Mouse (Mus musculus): Measurements from ENCODE around the gene Ppp1r9a.

The Ppp1r9a gene

DNA sequence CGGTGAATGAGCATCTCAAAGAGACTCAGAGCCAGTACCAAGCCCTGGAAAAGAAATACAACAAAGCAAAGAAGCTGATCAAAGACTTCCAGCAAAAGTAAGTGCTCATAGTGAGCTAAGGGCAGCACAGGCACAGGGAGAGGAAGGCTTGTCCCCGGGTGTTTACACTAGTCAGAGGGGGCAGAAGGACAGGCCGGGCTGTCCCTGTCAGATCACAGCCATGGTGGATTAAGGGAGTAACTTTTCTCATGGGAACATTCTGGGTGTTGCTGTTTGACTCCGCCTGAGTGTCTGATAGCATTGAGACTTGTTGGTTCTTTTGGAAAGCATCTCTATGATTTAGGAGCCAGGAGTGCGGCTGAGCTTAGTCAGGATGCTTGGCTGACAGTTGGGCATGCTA lies 211.0 kb downstream of the Ppp1r9a start:
- Histone ChIP-seq H3K4me1 (replicated peaks; ENCODE audit: low read depth, low read length) (peaks cover 52% of the 10 kb centered on the region), H3K4me3 (replicated peaks; ENCODE audit: low read length) (no peak overlapping the region), H3K9me3 (ENCODE audit: low read length) (no peaks in the 10 kb centered on the region), H3K27me3 (ENCODE audit: insufficient read depth, low read length) (no peaks in the 10 kb centered on the region), H3K36me3 (ENCODE audit: insufficient read depth, low read length) (peaks cover 14% of the 10 kb centered on the region)
- TF ChIP-seq NANOG (IDR thresholded peaks at IDR 0.05; ENCODE audit: borderline replicate concordance, low read length): no peak
- no peak for TF ChIP-seq POU5F1 (IDR thresholded peaks at IDR 0.05; ENCODE audit: borderline replicate concordance, low read length)
- no peak for TF ChIP-seq CTCF (conservative IDR thresholded peaks at IDR 0.05; ENCODE audit: low read length)

DNA sequence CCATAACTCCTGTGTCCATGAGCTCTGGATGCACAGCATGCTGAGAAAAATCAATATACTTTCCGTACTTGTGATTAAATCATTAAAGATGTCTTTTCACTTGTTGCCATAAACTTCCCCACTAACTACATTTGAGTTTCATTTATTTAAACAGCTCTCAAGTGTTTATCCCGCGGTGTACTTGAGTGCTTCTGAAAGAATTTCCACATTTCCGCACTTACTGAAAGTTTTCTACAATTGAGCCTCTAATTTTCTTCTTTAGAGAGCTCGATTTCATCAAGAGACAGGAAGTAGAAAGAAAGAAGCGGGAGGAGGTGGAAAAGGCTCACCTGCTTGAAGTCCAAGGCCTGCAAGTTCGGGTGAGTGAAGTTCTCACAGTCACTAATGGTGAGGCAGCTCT lies 212.1 kb downstream of the Ppp1r9a start:
- Histone ChIP-seq H3K4me3 (replicated peaks; ENCODE audit: low read length) (no peak overlapping the region), H3K9me3 (ENCODE audit: low read length) (no peaks in the 10 kb centered on the region; the same call in 1 of the 2 replicates), H3K4me1 (replicated peaks; ENCODE audit: low read depth, low read length) (peaks cover 58% of the 10 kb centered on the region), H3K36me3 (ENCODE audit: insufficient read depth, low read length) (peaks cover 14% of the 10 kb centered on the region), H3K27me3 (ENCODE audit: insufficient read depth, low read length) (no peaks in the 10 kb centered on the region)
- TF ChIP-seq POU5F1 (IDR thresholded peaks at IDR 0.05; ENCODE audit: borderline replicate concordance, low read length) (no peak), CTCF (conservative IDR thresholded peaks at IDR 0.05; ENCODE audit: low read length) (no peak), NANOG (IDR thresholded peaks at IDR 0.05; ENCODE audit: borderline replicate concordance, low read length) (no peak)

DNA sequence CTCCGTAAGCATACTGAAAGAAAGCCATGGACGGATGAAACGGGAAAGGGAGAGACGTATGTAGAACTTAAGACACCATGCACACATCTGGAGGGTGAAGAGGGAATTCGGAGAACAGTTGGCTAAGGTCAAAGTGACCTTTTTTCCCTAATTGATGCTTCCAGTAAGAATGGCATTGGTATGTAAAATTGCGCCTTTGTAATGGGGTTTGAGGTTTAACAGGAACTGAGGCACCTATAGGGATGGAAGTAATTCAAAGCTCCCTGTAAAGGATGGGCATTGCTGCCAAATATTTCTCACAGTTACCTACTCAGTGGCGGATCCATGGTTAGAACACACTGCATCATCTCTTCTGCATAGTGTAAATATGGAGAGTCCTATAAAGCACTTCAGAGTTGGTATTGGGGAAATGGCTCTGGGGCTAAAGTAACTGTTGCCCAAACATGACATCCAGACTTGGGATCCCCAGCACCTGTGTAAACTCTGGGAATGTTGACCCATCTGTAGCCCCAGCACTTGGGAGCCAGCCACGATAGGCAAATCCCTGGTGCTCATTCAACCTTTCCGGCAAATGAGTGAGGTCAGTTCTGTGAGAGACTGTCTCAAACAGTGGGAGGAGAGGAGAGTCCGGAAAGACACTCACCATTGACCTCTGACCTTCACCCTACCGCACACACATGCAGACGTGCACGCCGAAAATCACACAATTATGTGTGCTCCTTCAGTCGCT lies 216.6 kb downstream of the Ppp1r9a start:
- no peaks in the 10 kb centered on the region for H3K27me3 ChIP-seq (ENCODE audit: insufficient read depth, low read length)
- H3K4me3 ChIP-seq (replicated peaks; ENCODE audit: low read length): peak overlapping the region; percentile 30
- TF ChIP-seq NANOG (IDR thresholded peaks at IDR 0.05; ENCODE audit: borderline replicate concordance, low read length) (peak; percentile 86), CTCF (conservative IDR thresholded peaks at IDR 0.05; ENCODE audit: low read length) (no peak), POU5F1 (IDR thresholded peaks at IDR 0.05; ENCODE audit: borderline replicate concordance, low read length) (peak; percentile 50; the same call in 1 of the 2 replicates)
- peaks cover 50% of the 10 kb centered on the region for H3K4me1 ChIP-seq (replicated peaks; ENCODE audit: low read depth, low read length)
- H3K9me3 ChIP-seq (ENCODE audit: low read length): no peaks in the 10 kb centered on the region; the same call in 1 of the 2 replicates
- peaks cover 14% of the 10 kb centered on the region for H3K36me3 ChIP-seq (ENCODE audit: insufficient read depth, low read length)

DNA sequence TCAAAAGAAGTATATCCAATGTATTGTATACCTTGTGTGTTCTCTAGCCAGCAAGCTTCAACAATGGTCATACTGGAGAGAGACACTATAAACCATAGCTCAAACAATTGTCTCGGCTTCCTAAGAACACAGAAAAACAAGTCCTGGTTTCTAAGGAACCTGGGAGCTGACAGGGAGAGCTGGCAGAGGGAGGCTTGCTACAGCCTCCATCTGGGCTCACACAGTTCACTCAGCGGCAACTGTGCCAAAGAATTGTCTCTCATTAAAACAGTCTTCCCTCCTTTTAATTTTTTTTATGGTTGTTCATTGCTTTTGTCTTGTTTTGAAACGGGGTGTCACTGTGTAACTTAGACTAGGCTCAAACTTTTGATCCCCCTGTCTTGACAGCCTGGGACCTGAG lies 217.5 kb downstream of the Ppp1r9a start:
- Histone ChIP-seq H3K4me1 (replicated peaks; ENCODE audit: low read depth, low read length) (peaks cover 50% of the 10 kb centered on the region), H3K27me3 (ENCODE audit: insufficient read depth, low read length) (no peaks in the 10 kb centered on the region), H3K9me3 (ENCODE audit: low read length) (no peaks in the 10 kb centered on the region; the same call in 1 of the 2 replicates), H3K36me3 (ENCODE audit: insufficient read depth, low read length) (peaks cover 9% of the 10 kb centered on the region), H3K4me3 (replicated peaks; ENCODE audit: low read length) (no peak overlapping the region)
- TF ChIP-seq POU5F1 (IDR thresholded peaks at IDR 0.05; ENCODE audit: borderline replicate concordance, low read length): no peak
- TF ChIP-seq NANOG (IDR thresholded peaks at IDR 0.05; ENCODE audit: borderline replicate concordance, low read length): no peak
- no peak for TF ChIP-seq CTCF (conservative IDR thresholded peaks at IDR 0.05; ENCODE audit: low read length)

DNA sequence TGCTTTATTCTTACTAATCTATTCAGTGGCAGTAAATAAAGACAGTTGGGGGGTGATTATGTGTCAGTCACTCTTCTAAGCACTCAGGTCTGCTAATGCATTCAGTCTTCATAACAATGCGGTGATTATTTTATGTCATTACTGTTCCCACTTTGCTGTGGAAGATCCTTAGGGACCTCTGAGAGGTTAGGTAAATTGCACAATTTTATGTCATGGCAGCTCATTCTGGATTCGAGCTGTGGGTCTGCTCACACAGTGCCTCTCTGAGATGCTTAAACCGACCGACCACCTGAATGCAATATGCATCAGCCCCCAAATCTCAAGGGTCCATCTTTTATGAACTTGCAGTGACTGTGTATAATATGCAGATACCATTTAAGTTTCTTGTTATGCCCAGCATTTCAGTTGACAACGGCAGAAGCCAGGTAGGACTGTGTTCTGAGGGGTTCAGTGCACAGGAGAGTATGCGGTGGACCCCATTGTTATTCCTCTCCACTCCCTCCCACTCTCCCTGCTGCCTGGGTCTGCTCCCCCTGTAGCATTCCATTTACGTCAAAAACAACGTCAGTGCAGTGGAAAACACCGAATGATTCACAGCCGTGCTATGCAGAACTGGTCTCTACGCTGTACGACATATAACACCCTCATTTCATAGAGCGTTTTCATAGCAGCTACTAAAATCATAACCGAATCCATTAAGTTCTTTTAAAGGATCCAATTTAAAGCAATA lies 226.8 kb downstream of the Ppp1r9a start:
- TF ChIP-seq CTCF (conservative IDR thresholded peaks at IDR 0.05; ENCODE audit: low read length) (no peak), POU5F1 (IDR thresholded peaks at IDR 0.05; ENCODE audit: borderline replicate concordance, low read length) (no peak), NANOG (IDR thresholded peaks at IDR 0.05; ENCODE audit: borderline replicate concordance, low read length) (no peak)
- no peaks in the 10 kb centered on the region for H3K9me3 ChIP-seq (ENCODE audit: low read length)
- peaks cover 11% of the 10 kb centered on the region for H3K4me1 ChIP-seq (replicated peaks; ENCODE audit: low read depth, low read length)

DNA sequence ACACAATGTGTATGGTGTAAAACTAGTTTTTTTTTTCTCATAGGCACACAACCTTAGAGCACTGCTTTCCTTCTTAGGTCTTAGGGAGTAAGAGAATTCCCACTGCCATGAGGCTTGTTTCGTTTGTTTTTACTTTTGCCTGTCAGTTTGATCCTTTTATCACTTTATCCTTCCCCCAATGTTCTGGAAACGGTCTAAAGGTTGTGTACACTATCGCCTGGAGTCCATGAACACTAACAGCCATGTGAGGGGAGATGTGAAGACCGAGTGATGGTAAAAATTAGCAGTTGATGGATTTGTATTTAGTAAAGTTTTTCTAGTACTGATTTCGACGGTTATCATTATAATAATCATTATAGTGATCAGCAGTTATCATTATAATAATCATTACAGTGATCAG lies 232.3 kb downstream of the Ppp1r9a start:
- Histone ChIP-seq H3K4me3 (replicated peaks; ENCODE audit: low read length) (no peak overlapping the region), H3K9me3 (ENCODE audit: low read length) (no peaks in the 10 kb centered on the region), H3K27me3 (ENCODE audit: insufficient read depth, low read length) (no peaks in the 10 kb centered on the region), H3K4me1 (replicated peaks; ENCODE audit: low read depth, low read length) (peaks cover 19% of the 10 kb centered on the region), H3K36me3 (ENCODE audit: insufficient read depth, low read length) (0 out of 2 replicates have a peak, but pooled peaks cover 10% of the 10 kb centered on the region)
- TF ChIP-seq POU5F1 (IDR thresholded peaks at IDR 0.05; ENCODE audit: borderline replicate concordance, low read length) (no peak), NANOG (IDR thresholded peaks at IDR 0.05; ENCODE audit: borderline replicate concordance, low read length) (no peak), CTCF (conservative IDR thresholded peaks at IDR 0.05; ENCODE audit: low read length) (no peak)

More for the DNA sequence above, 226.8 kb downstream of the Ppp1r9a start:
- H3K36me3 ChIP-seq (ENCODE audit: insufficient read depth, low read length): 0 out of 2 replicates have a peak, but pooled peaks cover 2% of the 10 kb centered on the region
- no peak overlapping the region for H3K4me3 ChIP-seq (replicated peaks; ENCODE audit: low read length)
- no peaks in the 10 kb centered on the region for H3K27me3 ChIP-seq (ENCODE audit: insufficient read depth, low read length)

DNA sequence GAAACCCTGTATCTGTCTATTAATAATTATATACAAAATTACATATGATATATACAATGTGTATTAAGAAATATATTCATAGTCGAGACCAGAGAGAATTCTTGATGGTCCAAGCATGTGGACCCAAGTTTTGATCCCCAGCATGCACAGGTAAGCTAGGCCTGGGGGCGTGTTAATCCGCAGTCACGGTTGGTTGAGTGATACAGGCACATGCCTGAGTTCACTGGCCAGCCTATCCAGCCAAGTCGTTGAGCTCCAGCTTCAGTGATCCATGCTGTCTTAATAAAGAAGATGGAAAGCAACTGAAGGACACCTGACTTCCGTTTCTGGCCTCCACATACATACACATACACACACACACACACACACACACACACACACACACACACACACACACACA lies 233.3 kb downstream of the Ppp1r9a start:
- peaks cover 16% of the 10 kb centered on the region for H3K4me1 ChIP-seq (replicated peaks; ENCODE audit: low read depth, low read length)
- no peak for TF ChIP-seq CTCF (conservative IDR thresholded peaks at IDR 0.05; ENCODE audit: low read length)
- TF ChIP-seq NANOG (IDR thresholded peaks at IDR 0.05; ENCODE audit: borderline replicate concordance, low read length): no peak
- no peak for TF ChIP-seq POU5F1 (IDR thresholded peaks at IDR 0.05; ENCODE audit: borderline replicate concordance, low read length)
- H3K9me3 ChIP-seq (ENCODE audit: low read length): no peaks in the 10 kb centered on the region

DNA sequence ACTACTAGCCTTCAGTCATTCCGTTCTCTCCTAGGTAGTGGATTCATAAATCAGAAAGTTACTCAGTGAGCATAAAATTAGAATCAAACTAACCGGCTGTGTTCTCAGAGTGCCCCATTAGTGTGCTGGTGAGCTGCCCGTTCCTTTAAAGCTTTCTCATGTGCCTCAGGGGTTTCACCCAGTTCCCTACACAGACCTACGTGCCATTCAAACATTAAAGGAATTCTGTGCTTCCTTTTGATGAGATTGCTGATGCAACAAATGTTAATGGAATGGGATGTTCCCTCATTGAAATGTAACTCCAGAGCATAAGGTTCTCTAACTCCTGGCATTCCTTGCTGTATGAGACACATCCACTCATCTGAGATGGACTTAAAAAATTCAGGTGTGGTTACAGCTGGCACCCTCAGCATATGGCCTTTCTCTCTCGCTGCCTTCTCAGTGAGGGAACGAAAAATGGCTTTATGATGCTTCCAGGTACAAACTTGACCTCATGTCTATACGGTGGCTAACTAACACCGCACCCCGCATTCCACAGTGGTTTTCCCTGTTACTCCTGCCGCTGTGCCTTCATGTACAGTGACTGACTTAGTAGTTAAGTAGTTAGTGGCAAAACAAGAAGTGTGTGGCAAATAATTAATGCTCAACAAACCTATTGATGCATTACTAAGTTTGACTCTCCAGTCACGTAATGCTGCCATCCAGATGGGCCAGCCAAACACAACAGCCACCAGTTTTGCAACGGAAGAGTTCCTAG lies 236.3 kb downstream of the Ppp1r9a start:
- H3K27me3 ChIP-seq (ENCODE audit: insufficient read depth, low read length): no peaks in the 10 kb centered on the region
- TF ChIP-seq CTCF (conservative IDR thresholded peaks at IDR 0.05; ENCODE audit: low read length) (no peak), POU5F1 (IDR thresholded peaks at IDR 0.05; ENCODE audit: borderline replicate concordance, low read length) (no peak), NANOG (IDR thresholded peaks at IDR 0.05; ENCODE audit: borderline replicate concordance, low read length) (no peak)
- no peaks in the 10 kb centered on the region for H3K9me3 ChIP-seq (ENCODE audit: low read length)
- H3K4me3 ChIP-seq (replicated peaks; ENCODE audit: low read length): no peak overlapping the region
- 0 out of 2 replicates have a peak, but pooled peaks cover 10% of the 10 kb centered on the region for H3K36me3 ChIP-seq (ENCODE audit: insufficient read depth, low read length)
- peaks cover 16% of the 10 kb centered on the region for H3K4me1 ChIP-seq (replicated peaks; ENCODE audit: low read depth, low read length)

More for the DNA sequence above, 233.3 kb downstream of the Ppp1r9a start:
- H3K4me3 ChIP-seq (replicated peaks; ENCODE audit: low read length): no peak overlapping the region
- 0 out of 2 replicates have a peak, but pooled peaks cover 10% of the 10 kb centered on the region for H3K36me3 ChIP-seq (ENCODE audit: insufficient read depth, low read length)
- H3K27me3 ChIP-seq (ENCODE audit: insufficient read depth, low read length): no peaks in the 10 kb centered on the region

Data from E14TG2a.4 (cell line).